Mouse (Mus musculus): ENCODE measurements around the gene Calcoco2.

The Calcoco2 gene

GRCm38 (mm10) chr11:96111751-96112150 is at the start of gene Calcoco2:
Gene Calcoco2, minus strand, starts transcription at chr11:96111964.
- ChIA-PET POLR2A (interaction anchor here (0.6 to 11.4 kb wide), 27 partner anchors 8 to 893 kb away, joined by 3 to 128 read pairs (median 5); partner anchors contain the start of genes Ttll6 (in 2 of the 4) and Atp5g1 (in 1 of the 4)), CTCF (interaction anchor here in 3 of 4 experiments (0.5 to 2.7 kb wide), 21 partner anchors 9 to 576 kb away, joined by 3 to 20 read pairs (median 4); no protein-coding TSS in a partner anchor)

- ChIA-PET POLR2A (interaction anchor here in 2 of 4 experiments (0.6 to 1.0 kb wide), 3 partner anchors 28 to 370 kb away, joined by 3 read pairs; no protein-coding TSS in a partner anchor), CTCF (interaction anchor here in 3 of 4 experiments (0.7 to 2.1 kb wide), 4 partner anchors 14 to 93 kb away, joined by 4 to 8 read pairs (median 6); no protein-coding TSS in a partner anchor)
Measured at GRCm38 (mm10) chr11:96147471-96147870, 35.7 kb upstream of the Calcoco2 start.

GRCm38 (mm10) chr11:96145622-96146270 is 34.0 kb upstream of the Calcoco2 start:
- POLR2A ChIA-PET, result interaction anchor here (0.5 to 1.5 kb wide), 21 partner anchors 10 to 211 kb away, joined by 3 to 4 read pairs (median 3); partner anchors contain the start of genes Calcoco2 (in 1 of the 4), Hoxb13 (in 1 of the 4), Snf8 (in 1 of the 4) and Ttll6 (in 1 of the 4)
- CTCF ChIA-PET, result interaction anchor here (0.5 to 2.1 kb wide), 48 partner anchors 9 to 813 kb away, joined by 3 to 19 read pairs (median 4); partner anchors contain the start of genes Atp5g1 (in 1 of the 4) and Hoxb13 (in 1 of the 4)

- ChIA-PET POLR2A (interaction anchor here in 1 of 4 experiments (0.6 to 1.3 kb wide), 3 partner anchors 11 to 34 kb away, joined by 3 read pairs; no protein-coding TSS in a partner anchor), CTCF (interaction anchor here in 1 of 4 experiments (0.6 to 1.1 kb wide), 2 partner anchors 19 to 96 kb away, joined by 3 read pairs; no protein-coding TSS in a partner anchor)
Measured at GRCm38 (mm10) chr11:96143766-96144165, 32.0 kb upstream of the Calcoco2 start.

- POLR2A ChIA-PET, result interaction anchor here in 3 of 4 experiments (0.6 to 2.0 kb wide), 8 partner anchors 10 to 683 kb away, joined by 3 to 7 read pairs (median 4); partner anchors contain the start of gene Calcoco2 (in 1 of the 3)
- CTCF ChIA-PET, result interaction anchor here in 3 of 4 experiments (0.7 to 1.6 kb wide), 5 partner anchors 29 to 201 kb away, joined by 3 to 4 read pairs (median 3); partner anchors contain the start of gene Calcoco2 (in 1 of the 3)
Measured at GRCm38 (mm10) chr11:96140726-96141175, 29.0 kb upstream of the Calcoco2 start.

- ChIA-PET POLR2A (interaction anchor here in 3 of 4 experiments (0.8 to 10.5 kb wide), 11 partner anchors 9 to 128 kb away, joined by 3 to 128 read pairs (median 4); partner anchors contain the start of genes Atp5g1 (in 1 of the 3) and Calcoco2 (in 1 of the 3)), CTCF (interaction anchor here (0.5 to 1.8 kb wide), 13 partner anchors 9 to 1002 kb away, joined by 3 to 8 read pairs (median 3); partner anchors contain the start of gene Calcoco2 (in 1 of the 4))
Measured at GRCm38 (mm10) chr11:96135847-96136246, 24.1 kb upstream of the Calcoco2 start.

- CTCF ChIA-PET, result interaction anchor here (0.5 to 3.4 kb wide), 29 partner anchors 9 to 443 kb away, joined by 3 to 20 read pairs (median 3); partner anchors contain the start of genes Atp5g1 (in 1 of the 4), Calcoco2 (in 1 of the 4), Hoxb13 (in 1 of the 4) and Snf8 (in 1 of the 4)
- POLR2A ChIA-PET, result interaction anchor here in 3 of 4 experiments (0.6 to 10.5 kb wide), 18 partner anchors 9 to 301 kb away, joined by 3 to 128 read pairs (median 3); partner anchors contain the start of genes Calcoco2 (in 2 of the 3), Atp5g1 (in 1 of the 3) and Snf8 (in 1 of the 3)
Measured at GRCm38 (mm10) chr11:96133239-96133865, 21.6 kb upstream of the Calcoco2 start, which contains the start of gene Ttll6. Gene Ttll6, plus strand, starts transcription at chr11:96133786.

GRCm38 (mm10) chr11:96130606-96131005 is 18.8 kb upstream of the Calcoco2 start:
- CTCF ChIA-PET, result interaction anchor here (0.5 to 1.6 kb wide), 13 partner anchors 9 to 705 kb away, joined by 3 to 13 read pairs (median 5); partner anchors contain the start of gene Calcoco2 (in 2 of the 4)
- POLR2A ChIA-PET, result interaction anchor here (0.6 to 10.5 kb wide), 11 partner anchors 9 to 55 kb away, joined by 3 to 128 read pairs (median 3); partner anchors contain the start of genes Calcoco2 (in 2 of the 4) and Atp5g1 (in 1 of the 4)

GRCm38 (mm10) chr11:96124052-96124914 is 12.5 kb upstream of the Calcoco2 start:
- ChIA-PET POLR2A (interaction anchor here (0.6 to 2.0 kb wide), 15 partner anchors 9 to 1091 kb away, joined by 3 to 8 read pairs (median 3); partner anchors contain the start of genes Atp5g1 (in 2 of the 4), Calcoco2 (in 2 of the 4), B4galnt2 (in 1 of the 4) and Snf8 (in 1 of the 4)), CTCF (interaction anchor here in 2 of 4 experiments (0.6 to 1.5 kb wide), 6 partner anchors 9 to 49 kb away, joined by 3 to 9 read pairs (median 4); partner anchors contain the start of genes Atp5g1 (in 1 of the 2), Calcoco2 (in 1 of the 2) and Ttll6 (in 1 of the 2))

GRCm38 (mm10) chr11:96122806-96123205 is 11.0 kb upstream of the Calcoco2 start:
- ChIA-PET CTCF (interaction anchor here in 2 of 4 experiments (0.7 kb wide), 2 partner anchors 103 to 140 kb away, joined by 5 to 24 read pairs; no protein-coding TSS in a partner anchor), POLR2A (interaction anchor here in 2 of 4 experiments (1.2 to 1.7 kb wide), 3 partner anchors 9 to 47 kb away, joined by 3 to 7 read pairs (median 4); partner anchors contain the start of gene Atp5g1 (in 1 of the 2))

GRCm38 (mm10) chr11:96119401-96119800 is 7.6 kb upstream of the Calcoco2 start:
- POLR2A ChIA-PET, result interaction anchor here in 1 of 4 experiments (0.9 to 11.4 kb wide), 4 partner anchors 7 to 108 kb away, joined by 3 to 128 read pairs (median 11); partner anchors contain the start of genes Calcoco2 and Ttll6

GRCm38 (mm10) chr11:96116925-96117324 is 5.2 kb upstream of the Calcoco2 start:
- CTCF ChIA-PET, result interaction anchor here in 1 of 4 experiments (1.1 kb wide), 2 partner anchors 16 to 23 kb away, joined by 3 to 4 read pairs; partner anchors contain the start of gene Ttll6
- POLR2A ChIA-PET, result interaction anchor here (0.6 to 11.4 kb wide), 11 partner anchors 11 to 1959 kb away, joined by 3 to 128 read pairs (median 3); partner anchors contain the start of genes Snf8 (in 1 of the 4) and Ttll6 (in 1 of the 4)

More at GRCm38 (mm10) chr11:96119401-96119800, 7.6 kb upstream of the Calcoco2 start:
- CTCF ChIA-PET, result interaction anchor here (0.6 to 1.7 kb wide), 6 partner anchors 8 to 141 kb away, joined by 3 to 11 read pairs (median 4); partner anchors contain the start of gene Ttll6 (in 1 of the 4)

GRCm38 (mm10) chr11:96116116-96116515 is 4.4 kb upstream of the Calcoco2 start:
- ChIA-PET CTCF (interaction anchor here in 2 of 4 experiments (0.7 to 1.1 kb wide), 5 partner anchors 12 to 232 kb away, joined by 3 to 4 read pairs (median 3); partner anchors contain the start of gene Ttll6 (in 2 of the 2)), POLR2A (interaction anchor here (0.5 to 11.4 kb wide), 17 partner anchors 10 to 1959 kb away, joined by 3 to 128 read pairs (median 3); partner anchors contain the start of genes Ttll6 (in 2 of the 4) and Snf8 (in 1 of the 4))

- POLR2A ChIA-PET, result interaction anchor here (0.7 to 11.4 kb wide), 10 partner anchors 11 to 1532 kb away, joined by 3 to 128 read pairs (median 4); partner anchors contain the start of genes Atp5g1 (in 1 of the 4) and Ttll6 (in 1 of the 4)
- CTCF ChIA-PET, result interaction anchor here in 1 of 4 experiments (0.7 to 1.8 kb wide), 2 partner anchors 11 to 233 kb away, joined by 3 to 5 read pairs; no protein-coding TSS in a partner anchor
Measured at GRCm38 (mm10) chr11:96115416-96115815, 3.7 kb upstream of the Calcoco2 start.

- ChIA-PET POLR2A (interaction anchor here (0.5 to 11.4 kb wide), 19 partner anchors 10 to 1936 kb away, joined by 3 to 128 read pairs (median 4); partner anchors contain the start of genes Atp5g1 (in 1 of the 4) and Ttll6 (in 1 of the 4)), CTCF (interaction anchor here in 3 of 4 experiments (0.6 to 1.8 kb wide), 4 partner anchors 13 to 34 kb away, joined by 3 to 5 read pairs (median 4); no protein-coding TSS in a partner anchor)
Measured at GRCm38 (mm10) chr11:96114077-96114476, 2.3 kb upstream of the Calcoco2 start.

All from embryonic stem cell, embryonic (primary cell).